Mouse (Mus musculus): Measurements from ENCODE around the gene Psmd6.

- no peak for TF ChIP-seq ZNF384 (IDR thresholded peaks at IDR 0.05; ENCODE audit: low read depth, low read length)
- TF ChIP-seq MAFK (IDR thresholded peaks at IDR 0.05; ENCODE audit: insufficient read depth, low read depth, low read length), result no peak
- TF ChIP-seq CHD2 (IDR thresholded peaks at IDR 0.05; ENCODE audit: low read depth, low read length), result no peak
- TF ChIP-seq HCFC1 (IDR thresholded peaks at IDR 0.05; ENCODE audit: borderline replicate concordance, insufficient read depth, low read length), result no peak
- no peak for TF ChIP-seq ZC3H11A (IDR thresholded peaks at IDR 0.05; ENCODE audit: borderline replicate concordance, low read depth, low read length)
These were observed 20.0 kb downstream of the Psmd6 start for GRCm38 (mm10) chr14:14100773-14101280.
